Mouse (Mus musculus) heart, postnatal 4 days (tissue): Measurements from ENCODE around the gene Lrrc71. TPM values are rescaled to one million over a fixed set of nuclear protein-coding genes. Genes with fewer than 3 reads are reported as not detected.

Source experiments
- DNase-seq: peaks from one replicate; pipeline ENCODE4 v3.0.0; 2021
- total RNA-seq, 2 experiments: library from RNA; stranded (reverse); gene quantifications; 2 replicates each; pipeline ENCODE4 v1.2.3; 2021

The Lrrc71 gene
- total RNA-seq, result under 1 TPM; 0.50 to 0.57 TPM

- DNase-seq, result no peak
These were observed at the start of gene Lrrc71 for GRCm38 (mm10) chr3:87748431-87748830. Gene Lrrc71, minus strand, starts transcription at chr3:87748625.

GRCm38 (mm10) chr3:87796736-87797334, 48.4 kb upstream of the Lrrc71 start, which contains the start of gene Insrr:
Gene Insrr, plus strand, starts transcription at chr3:87796951.
- peak; percentile 63 for DNase-seq

- peak; percentile 83 for DNase-seq
These were observed 47.2 kb upstream of the Lrrc71 start for GRCm38 (mm10) chr3:87795336-87796277.

- DNase-seq, result no peak
These were observed 46.5 kb upstream of the Lrrc71 start, which contains the start of gene Ntrk1 for GRCm38 (mm10) chr3:87794922-87795325. Gene Ntrk1, minus strand, starts transcription at chr3:87795162.

GRCm38 (mm10) chr3:87789768-87790167, 41.3 kb upstream of the Lrrc71 start:
- no peak for DNase-seq

- no peak for DNase-seq
These were observed 40.8 kb upstream of the Lrrc71 start for GRCm38 (mm10) chr3:87789248-87789647.

- DNase-seq, result peak; percentile 46
These were observed 37.3 kb upstream of the Lrrc71 start for GRCm38 (mm10) chr3:87785626-87786214.

GRCm38 (mm10) chr3:87785156-87785555, 36.7 kb upstream of the Lrrc71 start:
- no peak for DNase-seq

GRCm38 (mm10) chr3:87783282-87784023, 35.0 kb upstream of the Lrrc71 start:
- no peak for DNase-seq

- no peak for DNase-seq
These were observed 30.7 kb upstream of the Lrrc71 start for GRCm38 (mm10) chr3:87779086-87779485.

- no peak for DNase-seq
These were observed 29.9 kb upstream of the Lrrc71 start for GRCm38 (mm10) chr3:87778283-87778682.

GRCm38 (mm10) chr3:87771088-87771487, 22.7 kb upstream of the Lrrc71 start:
- no peak for DNase-seq

- DNase-seq, result peak; percentile 64
These were observed 21.9 kb upstream of the Lrrc71 start for GRCm38 (mm10) chr3:87770280-87770679.

- DNase-seq, result no peak
These were observed 21.1 kb upstream of the Lrrc71 start for GRCm38 (mm10) chr3:87769506-87769905.

- peak; percentile 93 for DNase-seq
These were observed 20.4 kb upstream of the Lrrc71 start for GRCm38 (mm10) chr3:87768844-87769243.

- no peak for DNase-seq
These were observed 20.0 kb upstream of the Lrrc71 start for GRCm38 (mm10) chr3:87768431-87768830.

GRCm38 (mm10) chr3:87767764-87768163, 19.3 kb upstream of the Lrrc71 start:
- DNase-seq, result peak; percentile 50

GRCm38 (mm10) chr3:87766284-87766667, 17.9 kb upstream of the Lrrc71 start:
- no peak for DNase-seq

- no peak for DNase-seq
These were observed 17.3 kb upstream of the Lrrc71 start for GRCm38 (mm10) chr3:87765631-87766283.

GRCm38 (mm10) chr3:87765091-87765490, 16.7 kb upstream of the Lrrc71 start:
- peak; percentile 62 for DNase-seq

GRCm38 (mm10) chr3:87764506-87764905, 16.1 kb upstream of the Lrrc71 start:
- DNase-seq, result peak; percentile 53
